In the genomic region with DNA sequence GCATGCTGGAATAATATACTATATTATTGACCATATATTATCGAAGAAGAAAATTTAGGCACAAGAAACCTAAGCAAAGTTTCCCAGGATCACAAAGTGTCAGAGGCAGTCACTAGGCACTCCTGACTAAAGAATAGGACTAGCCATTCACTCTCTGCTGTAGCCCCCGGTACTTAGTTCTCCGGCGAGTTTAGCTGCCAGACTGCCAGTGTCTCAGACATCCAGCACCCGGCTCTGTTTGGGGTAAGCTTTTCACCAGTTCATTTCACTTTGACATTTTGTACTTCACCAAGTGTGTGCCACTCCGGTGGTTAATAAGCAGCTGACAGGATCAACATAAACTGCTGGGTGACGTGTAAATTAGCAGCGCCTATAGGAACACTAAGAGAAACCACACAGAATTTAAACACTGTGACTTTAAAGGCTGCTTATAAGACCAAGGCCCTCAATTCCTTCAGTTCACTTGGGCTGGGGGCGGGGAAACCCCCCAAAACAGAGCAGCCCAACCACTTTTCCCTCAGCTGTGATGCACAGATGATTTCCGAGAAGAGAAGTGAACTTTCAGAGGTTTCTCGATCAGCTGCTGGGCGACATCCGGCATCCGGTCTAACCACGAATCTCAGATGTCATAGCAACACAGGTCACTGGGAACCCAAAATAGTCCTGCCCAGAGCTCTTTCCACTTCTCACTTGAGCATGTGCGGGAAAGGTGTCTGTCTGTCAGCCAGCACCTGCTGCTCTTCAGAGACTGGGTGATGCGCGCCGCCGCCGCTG, we compare ENCODE assay signal across 8 mouse cellular contexts.
DNase-seq lines count a peak whose midpoint lies in the region; ATAC-seq lines count a peak whose summit lies in the region.
"Had no signal": no experiment of that assay in that cellular context is flagged by ENCODE, and none has a peak within 500 bp of the region (broad histone marks: within the 10 kb centered on the region; RNA-seq: fewer than 3 reads in every experiment).

No protein-coding gene starts in this region.

- peak; percentile 39 for DNase-seq in layer of hippocampus, adult 11-12 months (ENCODE audit: low spot score)
- DNase-seq in layer of hippocampus, adult 8-10 months (ENCODE audit: low spot score in 2 of 2): no peak
- peak; percentile 55 for DNase-seq in c-Kit-positive CD71-negative TER-119-negative erythroid progenitor cells, embryonic 14.5 days (ENCODE audit: low read depth)
- DNase-seq in retina, postnatal 1 day: peak; percentile 49
- no peak for DNase-seq in urinary bladder, postnatal 25 days (ENCODE audit: low spot score)

- H3K27me3 ChIP-seq in heart, embryonic 11.5 days (ENCODE audit: control insufficient read depth, insufficient read depth, low read length): no peaks in the 10 kb centered on the region
- H3K27me3 ChIP-seq in lung, embryonic 16.5 days (ENCODE audit: control insufficient read depth, insufficient read depth, low read depth, low read length): no peaks in the 10 kb centered on the region
- H3K27me3 ChIP-seq: neural tube, embryonic 13.5 days had no signal

- H3K9me3 ChIP-seq in heart, embryonic 11.5 days (replicated peaks; ENCODE audit: control insufficient read depth, low read length): no peaks in the 10 kb centered on the region
- H3K9me3 ChIP-seq in lung, embryonic 16.5 days (ENCODE audit: control insufficient read depth, low read length): no peaks in the 10 kb centered on the region
- H3K9me3 ChIP-seq: neural tube, embryonic 13.5 days had no signal

- no peak for ATAC-seq in heart, embryonic 11.5 days (replicated peaks; ENCODE audit: insufficient number of reproducible peaks, low FRiP score, low TSS enrichment)
- peak; percentile 59 for ATAC-seq in lung, embryonic 16.5 days (ENCODE audit: low read depth)

- H3K27ac ChIP-seq in heart, embryonic 11.5 days (ENCODE audit: low read depth, low read length): no peak overlapping the region
- H3K27ac ChIP-seq in lung, embryonic 16.5 days (ENCODE audit: low read length): peak overlapping the region; percentile 12; the same call in 1 of the 2 replicates
- H3K27ac ChIP-seq: neural tube, embryonic 13.5 days had no signal

- no peaks in the 10 kb centered on the region for H3K36me3 ChIP-seq in heart, embryonic 11.5 days (ENCODE audit: control insufficient read depth, insufficient read depth, low read length)
- H3K36me3 ChIP-seq in lung, embryonic 16.5 days (ENCODE audit: control insufficient read depth, insufficient read depth, low read length): no peaks in the 10 kb centered on the region
- H3K36me3 ChIP-seq: neural tube, embryonic 13.5 days had no signal

- H3K9ac ChIP-seq in heart, embryonic 11.5 days (ENCODE audit: low read depth, low read length): 0 out of 2 replicates have a peak overlapping the region, but pooled peaks have one; percentile 2
- H3K9ac ChIP-seq in lung, embryonic 16.5 days (ENCODE audit: low read length): peak overlapping the region; percentile 40
- H3K9ac ChIP-seq: neural tube, embryonic 13.5 days had no signal

- H3K4me2 ChIP-seq in heart, embryonic 11.5 days: peak overlapping the region; percentile 53
- peak overlapping the region; percentile 62 for H3K4me2 ChIP-seq in lung, embryonic 16.5 days (ENCODE audit: low read depth, low read length)
- H3K4me2 ChIP-seq: neural tube, embryonic 13.5 days had no signal

- peak overlapping the region; percentile 11 for H3K4me3 ChIP-seq in heart, embryonic 11.5 days (ENCODE audit: low read depth, low read length)
- H3K4me3 ChIP-seq in lung, embryonic 16.5 days (ENCODE audit: low read length): peak overlapping the region; percentile 28
- H3K4me3 ChIP-seq: neural tube, embryonic 13.5 days had no signal

- H3K4me1 ChIP-seq in heart, embryonic 11.5 days (ENCODE audit: control insufficient read depth, insufficient read depth, low read length): no peaks in the 10 kb centered on the region; the same call in 1 of the 2 replicates
- peaks cover 22% of the 10 kb centered on the region for H3K4me1 ChIP-seq in lung, embryonic 16.5 days (replicated peaks; ENCODE audit: control insufficient read depth, insufficient read depth, low read length)

- WGBS in heart, embryonic 11.5 days (ENCODE audit: insufficient replicate concordance): 50% methylated on average over 21 of the region's 21 CpGs
- 35% methylated on average over 21 of the region's 21 CpGs for WGBS in lung, embryonic 16.5 days

Comparison
In these comparisons a context has a peak if more than half of its experiments do, and no peak if none do; other contexts are left out.
1. DNase-seq: peak in layer of hippocampus, adult 11-12 months (single experiment), c-Kit-positive CD71-negative TER-119-negative erythroid progenitor cells, embryonic 14.5 days (single experiment) and retina, postnatal 1 day (single experiment); none in layer of hippocampus, adult 8-10 months (0 of 2) and urinary bladder, postnatal 25 days (single experiment).